Mouse (Mus musculus) gastrocnemius, adult 2 months (tissue): Measurements from ENCODE around the gene Nsg2. TPM values are rescaled to one million over a fixed set of nuclear protein-coding genes. Genes with fewer than 3 reads are reported as not detected.
"Not testable (repeated sequence)": the region's sequence is repeated elsewhere in the genome, so short reads cannot be mapped to it uniquely, and the experiment has no call there.

Experiments used
- DNase-seq: peaks from one replicate; pipeline ENCODE4 v3.0.0; 2022
- H3K27ac ChIP-seq: fragments of 200-600 bp; 2 replicates; pipeline ENCODE4 v1.8.1; 2022; ENCODE audit warnings: mild to moderate bottlenecking
- H3K4me3 ChIP-seq: fragments of 200-600 bp; 2 replicates; pipeline ENCODE4 v1.8.1; 2022; ENCODE audit warnings: mild to moderate bottlenecking, moderate library complexity
- CTCF ChIP-seq: fragments of 200-600 bp; IDR thresholded peaks from 2 replicates; pipeline ENCODE4 v1.8.1; 2022; ENCODE audit warnings: antibody characterized with exemption, mild to moderate bottlenecking, moderate library complexity
- intact Hi-C: fragments of 180-260 bp; cut with DNase I; formaldehyde crosslinking; loops from one replicate; pipeline ENCODE4 v1.15.1; 2025
- total RNA-seq, 2 experiments: library from RNA; stranded (reverse); gene quantifications; 2 replicates each; pipeline ENCODE4 v1.2.3; 2021

Gene Nsg2
- total RNA-seq, 2 experiments from 2014 or later = not detected

DNA sequence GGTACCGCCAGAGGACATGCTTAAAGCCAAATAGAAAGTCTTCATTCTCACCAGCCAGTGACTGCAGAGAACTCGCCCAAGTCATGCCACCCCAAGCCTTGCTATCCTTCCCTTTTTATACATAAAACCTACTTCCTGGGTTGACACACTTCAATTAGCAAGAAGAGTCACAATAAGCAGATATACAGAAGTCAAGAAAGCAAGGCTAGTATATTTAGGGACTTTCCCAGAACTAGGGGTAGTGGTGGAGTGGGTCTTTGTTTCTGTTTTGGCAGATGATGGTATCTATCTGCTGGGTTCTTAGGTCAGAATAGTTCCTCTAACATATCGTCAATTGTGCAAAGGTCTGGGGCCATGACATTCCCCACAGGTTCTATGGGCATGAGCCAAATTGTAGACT is 7.7 kb upstream of the Nsg2 start:
- DNase-seq = no peak
- no peak overlapping the region for H3K27ac ChIP-seq
- intact Hi-C loops = no loop called here
- no peak overlapping the region for H3K4me3 ChIP-seq
- no peak for TF ChIP-seq CTCF

DNA sequence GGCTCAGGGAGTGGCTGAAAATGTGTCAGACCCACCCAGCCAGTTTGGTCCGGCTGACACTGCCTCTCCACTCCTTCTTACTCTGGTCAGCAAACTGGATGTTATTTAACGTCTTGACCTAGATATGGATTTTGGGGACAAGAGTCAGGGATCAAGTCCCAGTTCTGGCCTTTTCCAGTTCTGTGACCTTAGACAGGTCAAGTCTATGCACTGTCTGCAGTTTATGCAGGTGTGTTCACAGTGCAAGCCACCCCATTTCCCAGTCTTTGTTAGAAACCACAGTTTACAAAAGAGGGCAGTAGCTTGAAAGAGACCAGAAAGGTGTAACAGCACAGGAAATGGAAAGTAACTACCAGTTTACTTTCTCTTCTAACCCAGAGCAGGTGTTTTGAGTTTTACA is 547 bp upstream of the Nsg2 start:
- DNase-seq = no peak
- intact Hi-C loops = loop anchor here (1.0 to 5.0 kb wide), 2 partner anchors 133 to 163 kb away; no protein-coding TSS in a partner anchor
- no peak overlapping the region for H3K27ac ChIP-seq
- H3K4me3 ChIP-seq = no peak overlapping the region
- TF ChIP-seq CTCF = no peak

DNA sequence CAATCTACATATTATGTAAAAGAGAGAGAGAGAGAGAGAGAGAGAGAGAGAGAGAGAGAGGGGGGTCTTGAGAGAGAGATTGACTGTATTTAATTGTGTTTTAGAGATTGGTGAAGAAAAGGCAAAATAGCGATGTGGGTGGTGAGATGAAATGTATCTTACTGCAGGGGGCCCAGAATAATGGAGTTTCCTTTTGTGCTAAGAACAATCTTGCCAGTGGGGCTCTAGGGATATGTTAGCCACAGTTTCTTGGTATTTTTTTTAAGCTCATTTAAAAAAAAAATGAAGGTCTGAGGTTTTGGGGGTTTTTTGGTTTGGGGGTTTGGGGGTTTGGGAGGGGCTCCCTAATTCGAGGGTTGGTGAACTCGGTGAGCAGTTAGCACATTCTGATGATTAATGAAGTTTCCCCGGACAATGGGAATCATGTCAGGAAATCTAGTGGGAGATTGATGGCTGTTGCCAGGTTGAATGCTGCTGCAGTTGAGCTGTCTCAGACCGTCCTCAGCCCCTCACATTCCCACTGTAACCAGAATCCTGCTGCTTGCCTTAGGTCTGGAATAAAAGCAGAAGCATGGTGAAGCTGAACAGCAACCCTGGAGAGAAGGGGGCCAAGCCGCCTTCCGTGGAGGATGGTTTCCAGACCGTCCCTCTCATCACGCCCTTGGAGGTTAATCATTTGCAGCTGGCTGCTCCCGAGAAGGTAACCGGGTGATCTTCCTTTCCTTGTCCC is 1.1 kb downstream of the Nsg2 start:
- no peak overlapping the region for H3K4me3 ChIP-seq
- TF ChIP-seq CTCF = no peak
- intact Hi-C loops = loop anchor here (5.0 kb wide), 1 partner anchor 131 kb away; no protein-coding TSS in a partner anchor
- H3K27ac ChIP-seq = no peak overlapping the region
- no peak for DNase-seq

DNA sequence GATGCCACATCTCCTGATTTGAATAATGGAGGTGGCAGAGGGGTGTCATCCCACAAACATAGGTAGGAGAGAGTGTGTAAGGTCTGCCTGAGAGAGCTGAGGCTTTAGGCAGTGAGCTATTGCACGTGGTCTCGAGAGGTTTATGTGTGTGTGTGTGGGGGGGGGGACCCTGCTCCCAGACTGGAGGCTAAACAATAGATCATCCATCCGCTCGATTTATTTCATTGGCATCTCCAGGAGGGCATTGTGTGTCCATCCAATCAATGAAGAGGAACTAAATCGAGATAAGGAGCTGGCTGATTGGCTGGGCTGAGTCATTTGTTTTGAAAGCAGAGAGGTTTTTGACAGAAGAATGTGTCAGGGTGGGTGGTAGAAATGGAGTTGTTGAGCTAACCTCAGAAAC is 2.4 kb downstream of the Nsg2 start:
- Histone ChIP-seq H3K4me3 (no peak overlapping the region), H3K27ac (no peak overlapping the region)
- TF ChIP-seq CTCF = no peak
- DNase-seq = no peak
- intact Hi-C loops = loop anchor here (5.0 kb wide), 1 partner anchor 130 kb away; no protein-coding TSS in a partner anchor

DNA sequence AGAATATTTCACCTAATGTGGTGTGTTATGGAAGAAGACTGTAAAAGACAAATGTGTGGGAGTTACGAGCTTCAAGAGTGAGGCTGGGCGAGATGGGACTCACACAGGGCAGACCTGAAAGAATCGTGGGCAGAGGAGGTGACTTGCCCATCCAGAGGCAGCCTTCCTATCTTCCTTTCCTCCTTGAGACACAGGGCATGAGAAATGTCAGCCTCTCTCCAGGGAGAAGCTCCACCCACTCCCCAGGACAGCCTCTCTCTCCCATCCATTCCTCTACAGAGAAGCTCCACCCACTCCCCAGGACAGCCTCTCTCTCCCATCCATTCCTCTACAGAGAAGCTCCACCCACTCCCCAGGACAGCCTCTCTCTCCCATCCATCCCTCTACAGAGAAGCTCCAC is 7.8 kb downstream of the Nsg2 start:
- DNase-seq, H3K27ac ChIP-seq, H3K4me3 ChIP-seq, intact Hi-C loops: not testable (repeated sequence)

DNA sequence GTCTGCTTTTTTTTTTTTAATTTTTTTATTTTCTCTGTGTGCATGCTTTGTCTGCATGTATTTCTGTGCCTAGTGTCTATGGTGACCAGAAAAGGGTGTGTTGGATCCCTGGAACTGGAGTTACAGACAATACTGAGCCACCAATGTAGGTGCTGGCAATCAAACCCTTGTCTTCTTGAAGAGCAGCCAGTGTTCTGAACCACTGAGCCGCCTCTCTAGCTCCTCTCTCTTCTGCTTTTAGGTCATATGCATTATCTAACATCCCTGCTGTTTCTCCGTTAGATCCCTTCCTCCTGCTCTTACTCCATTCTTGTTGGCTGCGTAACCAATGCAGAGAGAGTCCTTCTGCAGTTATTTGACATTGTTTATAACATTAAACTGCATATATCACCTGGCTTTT is 8.6 kb downstream of the Nsg2 start:
- TF ChIP-seq CTCF = no peak
- Histone ChIP-seq H3K4me3 (no peak overlapping the region), H3K27ac (no peak overlapping the region)
- DNase-seq = no peak
- intact Hi-C loops = no loop called here

DNA sequence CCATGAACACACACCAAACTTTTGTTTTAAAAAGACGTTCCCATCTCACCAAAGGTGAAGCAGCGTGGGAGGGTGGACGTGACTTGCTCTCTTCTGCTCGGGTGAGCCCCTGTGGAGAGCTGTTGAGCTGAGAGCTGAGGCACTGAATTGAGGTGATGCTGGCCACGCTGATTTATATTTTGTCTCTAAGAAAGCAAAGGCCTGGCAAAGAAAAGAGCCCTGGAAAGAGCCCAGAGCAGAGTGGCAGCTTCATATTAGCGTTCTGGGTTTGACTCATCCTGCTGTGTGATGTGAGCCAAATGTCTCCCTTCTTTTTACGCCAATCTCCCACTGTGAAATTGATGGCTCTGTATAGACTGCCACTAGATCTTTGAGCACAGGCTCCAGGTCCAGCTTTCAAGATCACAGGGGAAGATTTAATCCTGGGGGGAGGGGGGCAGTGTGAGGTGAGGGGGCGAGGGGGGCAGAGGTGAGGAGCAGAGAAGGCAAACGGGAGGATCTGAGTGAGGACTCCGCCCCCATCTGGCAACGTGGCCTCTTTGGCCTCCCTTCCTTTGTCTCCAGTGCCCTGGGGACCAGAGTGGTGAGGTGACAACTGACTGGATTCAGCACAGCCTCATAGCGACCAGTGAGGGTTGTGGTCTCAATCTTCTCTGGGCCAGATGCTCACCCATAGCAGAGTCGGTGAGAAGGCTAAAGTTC is 9.8 kb downstream of the Nsg2 start:
- intact Hi-C loops = no loop called here
- DNase-seq = no peak
- TF ChIP-seq CTCF = no peak
- no peak overlapping the region for H3K27ac ChIP-seq
- H3K4me3 ChIP-seq = no peak overlapping the region

DNA sequence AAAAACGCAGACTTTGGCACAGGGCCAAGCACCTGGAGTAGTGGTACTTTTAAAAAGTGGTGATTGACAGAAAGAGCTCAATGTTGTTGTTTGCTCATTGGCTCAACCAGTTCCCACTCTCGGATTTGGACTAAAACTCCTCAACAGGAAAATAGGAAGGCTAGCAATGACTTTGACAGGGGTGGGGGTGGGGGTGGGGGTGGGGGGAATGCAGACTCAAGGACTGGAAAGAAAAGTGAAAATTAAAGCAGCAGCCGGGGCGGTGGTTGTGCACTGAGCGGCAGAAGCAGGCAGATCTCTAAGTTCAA is 10.4 kb downstream of the Nsg2 start:
- no peak for TF ChIP-seq CTCF
- intact Hi-C loops = no loop called here
- no peak overlapping the region for H3K27ac ChIP-seq
- H3K4me3 ChIP-seq = no peak overlapping the region
- no peak for DNase-seq

DNA sequence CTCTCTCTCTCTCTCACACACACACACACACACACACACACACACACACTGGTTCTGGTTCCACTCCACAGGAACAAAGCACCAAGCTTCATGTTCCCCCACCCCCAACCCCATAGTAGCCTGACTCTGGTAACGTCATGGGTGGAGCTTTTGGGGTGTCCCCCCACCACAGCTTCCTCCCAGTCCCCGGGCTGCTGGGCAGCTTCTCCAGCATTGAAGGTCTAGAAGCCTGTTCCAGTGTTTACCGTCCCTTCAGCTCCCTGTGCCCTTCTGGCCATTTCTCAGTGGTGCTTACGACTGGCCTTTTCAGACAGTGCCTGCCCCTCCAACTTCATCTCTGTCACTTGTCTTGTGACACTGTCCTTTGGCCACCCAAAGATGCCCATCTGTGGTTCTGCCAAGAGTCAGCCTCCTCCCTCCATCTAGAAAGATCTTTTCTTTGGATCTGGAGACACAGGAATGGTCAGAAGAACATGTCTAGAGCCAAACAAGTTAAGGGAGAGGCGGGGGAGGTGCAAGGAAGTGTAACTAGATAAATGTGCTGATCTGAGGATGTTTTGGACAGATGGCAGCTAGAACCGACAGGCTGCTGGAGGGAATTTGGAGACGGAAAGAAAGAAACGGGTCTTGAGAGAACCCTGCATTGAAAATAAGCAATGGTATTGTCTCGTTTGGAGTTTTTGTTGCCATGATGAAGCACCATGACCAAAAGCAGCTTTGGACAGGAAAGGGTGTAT is 11.8 kb downstream of the Nsg2 start:
- Histone ChIP-seq H3K4me3 (no peak overlapping the region), H3K27ac (no peak overlapping the region)
- intact Hi-C loops = no loop called here
- TF ChIP-seq CTCF = no peak
- no peak for DNase-seq

DNA sequence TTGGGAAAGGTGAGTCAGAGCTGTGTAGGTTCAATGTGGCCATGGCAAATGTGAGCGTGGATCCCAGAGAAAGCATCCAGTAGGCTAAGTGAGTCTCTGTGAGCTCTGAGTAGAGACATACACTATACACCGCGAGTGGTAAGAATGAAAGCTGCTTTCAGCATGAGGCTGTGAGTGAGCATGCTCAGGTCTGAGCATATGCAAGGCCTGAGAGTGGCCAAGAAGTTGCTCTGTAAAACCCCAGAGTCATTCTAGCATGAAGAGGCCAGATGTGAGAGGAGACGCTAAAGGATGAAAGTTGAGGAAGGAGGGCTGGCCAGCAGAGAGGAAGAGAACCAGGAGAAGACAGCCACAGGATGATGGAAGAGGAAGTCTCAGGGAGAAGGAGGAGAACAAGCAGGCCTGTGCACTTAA is 12.8 kb downstream of the Nsg2 start:
- Histone ChIP-seq H3K4me3 (no peak overlapping the region), H3K27ac (no peak overlapping the region)
- DNase-seq = no peak
- intact Hi-C loops = no loop called here
- TF ChIP-seq CTCF = no peak

DNA sequence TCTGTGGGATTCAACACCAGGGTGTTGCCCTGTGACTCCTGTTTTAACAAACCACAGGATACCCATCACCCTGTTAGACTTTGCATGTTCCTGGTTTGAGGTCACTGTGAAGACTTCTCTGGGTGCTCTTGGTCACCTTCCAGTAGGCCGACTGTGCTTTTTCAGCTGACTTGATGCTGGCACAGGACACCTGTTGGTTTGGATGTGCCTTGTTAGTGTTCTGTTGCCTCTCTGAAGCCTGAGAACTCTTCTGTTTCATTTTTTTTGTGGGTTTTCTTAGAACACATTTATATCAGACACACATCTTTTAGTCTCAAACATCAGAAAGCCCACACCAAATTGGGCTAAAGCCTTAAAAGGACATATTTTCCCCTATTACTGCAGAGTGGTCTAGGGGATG is 13.3 kb downstream of the Nsg2 start:
- DNase-seq = no peak
- intact Hi-C loops = no loop called here
- TF ChIP-seq CTCF = no peak
- no peak overlapping the region for H3K4me3 ChIP-seq
- no peak overlapping the region for H3K27ac ChIP-seq

DNA sequence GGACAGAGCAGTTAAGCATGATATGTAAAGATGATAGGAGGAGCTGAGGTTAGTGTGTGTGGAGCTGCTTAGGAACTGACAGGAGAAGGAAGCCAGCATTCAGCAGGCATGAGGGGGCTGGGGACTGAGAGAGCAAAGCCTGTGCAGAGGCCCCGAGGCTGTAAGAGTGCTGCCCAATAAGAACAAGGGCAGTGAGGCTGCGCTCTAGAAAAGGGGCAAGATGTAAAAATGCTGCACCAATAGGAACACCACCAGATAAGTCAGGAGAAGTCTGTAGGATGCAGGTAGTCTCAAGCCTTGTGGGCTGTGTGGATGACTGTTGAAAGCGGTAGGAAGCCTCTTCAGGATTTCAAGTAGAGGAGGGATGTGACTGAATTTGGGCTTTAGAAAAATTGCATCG is 17.9 kb downstream of the Nsg2 start:
- no peak for DNase-seq
- no peak overlapping the region for H3K27ac ChIP-seq
- H3K4me3 ChIP-seq = no peak overlapping the region
- intact Hi-C loops = no loop called here
- no peak for TF ChIP-seq CTCF

DNA sequence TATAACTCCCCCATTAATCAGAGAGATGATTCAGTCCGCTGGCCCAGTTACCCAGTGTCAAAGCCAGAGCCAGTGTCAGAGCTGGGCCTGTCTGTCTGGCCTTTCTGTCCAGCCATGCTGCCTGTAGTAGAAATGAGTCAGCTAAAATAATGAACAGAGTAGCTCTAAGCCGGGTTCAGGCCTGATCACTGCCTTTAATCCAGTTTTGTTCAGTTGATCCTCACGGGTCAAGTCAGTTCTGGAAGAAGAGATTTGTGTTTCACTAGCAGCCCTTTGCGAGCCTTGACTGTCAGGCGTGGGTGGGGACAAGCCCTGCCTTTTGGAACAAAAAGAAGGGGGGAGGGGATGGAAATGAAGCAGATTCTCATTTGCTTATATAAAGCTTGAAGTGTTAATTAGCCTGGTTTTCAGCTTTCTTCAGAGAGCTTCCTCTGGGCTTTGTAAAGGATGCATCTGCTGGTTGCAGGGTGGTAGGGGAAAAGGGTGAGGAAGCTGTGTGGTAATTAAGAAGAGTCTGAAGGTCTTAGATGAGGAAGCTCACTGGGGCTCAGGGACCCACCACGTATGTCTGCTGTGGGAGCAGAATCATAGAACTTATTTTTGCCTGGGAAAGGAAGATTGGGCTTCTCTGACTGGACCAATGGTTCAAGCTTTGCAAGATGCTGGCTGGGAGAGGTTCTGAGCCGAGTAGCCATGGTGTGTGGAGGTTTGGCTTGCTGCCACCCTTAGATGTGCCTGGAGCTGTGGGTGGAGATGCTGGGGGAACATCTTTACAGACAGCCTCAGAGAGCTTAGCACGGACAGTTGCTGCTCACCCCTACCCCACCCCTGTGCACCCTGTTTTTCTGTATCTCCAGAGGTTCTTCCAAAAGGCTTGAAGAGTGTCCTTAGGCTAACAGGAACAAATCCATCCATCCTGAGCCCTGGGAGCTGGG is 20.0 kb downstream of the Nsg2 start:
- no peak overlapping the region for H3K27ac ChIP-seq

More for the DNA sequence above, 20.0 kb downstream of the Nsg2 start:
- TF ChIP-seq CTCF = no peak
- H3K4me3 ChIP-seq = no peak overlapping the region
- intact Hi-C loops = no loop called here
- DNase-seq = peak; percentile 42
